Mouse (Mus musculus) yolk sac, embryonic 10.5 days (tissue): ENCODE data around the gene Caln1.
"Not testable (repeated sequence)": the region's sequence is repeated elsewhere in the genome, so short reads cannot be mapped to it uniquely, and the experiment has no call there.

Experiments
- DNase-seq: peaks from one replicate; pipeline ENCODE4 v3.0.0-alpha.2; 2017; ENCODE audit warnings: low spot score

Gene Caln1

DNA sequence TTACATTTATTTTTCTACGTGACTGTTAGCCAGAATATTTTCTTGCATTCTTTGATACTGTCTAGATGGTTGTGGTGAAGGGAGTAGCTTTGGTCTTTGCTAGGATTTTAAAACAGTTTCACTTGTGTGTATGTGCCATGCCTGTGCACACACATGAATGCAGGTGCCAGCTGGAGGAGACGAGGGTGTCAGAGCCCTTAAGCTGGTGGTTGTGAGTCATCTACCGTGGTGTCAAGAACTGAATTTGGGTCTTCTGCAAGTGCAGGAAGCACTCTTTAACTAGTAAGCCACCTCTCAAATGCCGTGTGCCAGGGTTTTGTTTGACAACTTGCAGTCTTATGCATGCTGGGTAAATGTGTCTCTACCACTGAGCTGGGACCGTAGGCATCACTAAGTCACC is 178.2 kb downstream of the Caln1 start:
- DNase-seq = no peak

DNA sequence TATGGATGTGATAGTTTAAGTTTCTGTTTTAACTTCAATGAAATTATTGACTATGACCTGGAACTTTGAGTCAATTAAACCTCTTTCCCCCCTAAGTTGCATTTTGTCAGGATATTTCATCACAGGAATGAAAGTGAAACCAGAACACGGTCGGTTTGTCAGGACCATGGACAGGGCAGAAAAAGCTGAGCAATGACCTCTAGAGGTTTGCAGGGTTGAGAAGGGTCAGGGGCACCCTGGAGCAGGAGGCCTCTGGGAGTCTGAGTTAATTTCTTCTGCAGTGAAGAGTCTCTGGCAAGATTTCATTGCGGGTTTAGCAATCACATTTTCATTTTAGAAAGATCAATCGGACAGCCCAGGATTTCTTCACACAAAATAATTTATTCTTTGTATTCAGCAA is 184.7 kb downstream of the Caln1 start:
- DNase-seq = no peak

DNA sequence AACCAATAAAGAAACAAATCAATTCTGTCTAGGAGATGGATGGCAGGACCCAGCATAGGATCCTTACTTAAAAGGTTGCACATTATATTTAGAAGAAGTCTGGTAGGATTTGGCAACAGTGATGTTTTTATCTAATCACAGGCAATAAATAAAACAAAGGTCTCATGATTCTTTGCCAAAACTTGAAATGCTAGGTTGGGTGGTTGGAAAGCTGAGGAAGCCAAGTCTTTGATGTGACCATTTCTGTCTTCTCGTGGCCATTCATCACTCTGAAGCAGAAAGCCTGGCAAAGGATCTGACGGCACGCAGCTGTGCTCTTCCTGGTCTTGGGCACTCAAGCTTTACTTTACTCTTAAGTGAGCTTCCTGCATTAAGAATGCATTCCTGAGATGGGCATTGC is 193.9 kb downstream of the Caln1 start:
- DNase-seq = no peak

- no peak for DNase-seq
These were observed 196.7 kb downstream of the Caln1 start for GRCm38 (mm10) chr5:130566002-130566401.

- DNase-seq = no peak
These were observed 208.3 kb downstream of the Caln1 start for GRCm38 (mm10) chr5:130577581-130577980.

GRCm38 (mm10) chr5:130584042-130584441 is 214.8 kb downstream of the Caln1 start:
- no peak for DNase-seq

GRCm38 (mm10) chr5:130586257-130586656 is 217.0 kb downstream of the Caln1 start:
- no peak for DNase-seq

DNA sequence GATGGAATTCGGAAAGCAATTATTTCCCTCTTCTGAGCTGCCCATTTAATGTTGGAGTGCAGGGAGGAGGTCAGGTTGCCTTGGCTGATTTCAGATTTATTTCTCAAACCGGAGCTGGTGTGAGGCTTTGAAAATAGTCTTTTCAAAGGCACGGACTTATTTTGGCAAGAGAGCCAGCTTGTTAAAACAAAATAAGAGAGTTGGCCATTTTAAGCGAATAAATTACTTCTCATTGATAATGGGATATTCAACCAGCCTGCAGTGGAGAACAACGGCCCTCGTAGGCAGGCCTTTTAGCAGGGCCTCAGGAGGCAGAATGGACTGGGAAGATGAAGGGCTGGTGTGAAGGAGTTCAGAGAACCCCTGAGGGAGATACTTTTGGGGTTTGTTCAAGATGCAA is 227.3 kb downstream of the Caln1 start:
- DNase-seq = no peak

DNA sequence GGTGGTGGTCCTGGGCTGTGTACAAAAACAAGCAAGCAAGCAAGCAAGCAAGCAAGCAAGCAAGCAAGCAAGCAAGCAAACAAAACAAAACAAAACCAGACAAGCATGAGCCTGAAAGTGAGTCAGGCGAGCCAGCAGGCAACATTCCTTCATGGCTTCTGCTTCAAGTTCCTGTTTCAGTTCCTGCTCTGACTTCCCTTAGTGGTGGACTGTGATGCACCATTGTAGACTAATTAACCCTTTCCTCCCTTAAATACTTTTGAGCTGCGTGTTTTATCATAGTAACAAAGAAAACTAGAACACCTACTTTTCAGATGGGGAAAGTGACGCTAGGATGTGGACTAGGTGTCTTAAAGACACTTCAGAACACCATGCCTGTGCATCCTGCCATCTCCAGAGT is 244.4 kb downstream of the Caln1 start:
- DNase-seq = no peak

GRCm38 (mm10) chr5:130614209-130614608 is 245.0 kb downstream of the Caln1 start:
- DNase-seq = no peak

GRCm38 (mm10) chr5:130620060-130620459 is 250.8 kb downstream of the Caln1 start:
- DNase-seq = no peak

- peak; percentile 12 for DNase-seq
These were observed 254.0 kb downstream of the Caln1 start for GRCm38 (mm10) chr5:130623206-130623605.

DNA sequence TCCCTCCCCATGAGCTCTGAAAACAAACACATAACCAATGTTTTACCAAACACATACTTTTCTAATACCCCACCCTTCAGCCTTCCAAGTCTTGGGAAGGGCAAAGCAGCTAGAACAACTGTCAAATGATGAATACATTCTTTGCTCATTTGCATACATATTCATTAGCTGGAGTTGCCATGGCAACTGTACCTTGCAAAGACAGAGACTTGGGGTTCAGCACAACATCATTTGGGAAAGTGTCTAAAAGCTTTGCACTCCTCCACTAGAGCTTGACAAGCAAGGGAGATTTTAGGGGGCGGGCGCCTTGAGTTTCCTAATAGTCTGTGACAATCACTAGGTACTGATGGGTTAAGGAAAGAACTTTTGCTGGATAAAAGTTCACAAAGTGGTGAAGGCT is 258.5 kb downstream of the Caln1 start:
- no peak for DNase-seq

DNA sequence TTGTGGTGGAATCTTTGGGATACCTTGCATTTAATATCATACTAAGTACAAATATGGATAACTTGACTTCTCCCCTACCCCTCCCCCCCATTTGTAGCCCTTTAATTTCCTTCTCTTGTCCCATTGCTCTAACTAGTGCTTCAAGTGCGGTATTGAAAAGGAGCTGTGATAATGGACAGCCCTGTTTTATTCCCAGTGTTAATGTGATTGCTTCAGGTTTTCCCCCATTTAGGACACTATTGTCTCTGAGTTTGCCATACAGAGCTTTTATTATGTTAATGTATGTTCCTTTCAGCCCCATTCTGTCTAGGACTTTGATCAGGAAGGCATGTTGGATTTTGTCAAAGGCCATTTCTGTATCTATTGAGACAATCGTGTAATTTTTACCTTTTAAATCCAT is 266.1 kb downstream of the Caln1 start:
- no peak for DNase-seq

DNA sequence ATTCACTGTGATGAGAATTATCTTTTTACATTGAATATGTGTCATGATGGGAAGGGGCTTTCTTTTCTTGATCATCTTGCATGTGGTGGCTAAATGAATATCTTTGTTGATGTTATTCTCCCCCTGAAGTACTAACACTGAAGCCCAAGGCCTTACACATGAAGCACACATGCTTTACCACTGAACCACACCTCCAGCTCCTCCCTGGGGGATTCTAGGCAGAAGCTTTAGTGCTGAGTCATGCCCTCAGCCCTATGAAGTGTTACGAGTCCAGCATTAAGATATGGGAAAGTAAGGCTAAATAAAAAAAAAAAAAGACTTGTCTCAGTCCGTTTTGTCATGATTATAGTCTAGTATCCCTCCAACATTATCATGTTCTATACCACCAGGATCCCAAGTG is 272.6 kb downstream of the Caln1 start:
- DNase-seq = no peak

DNA sequence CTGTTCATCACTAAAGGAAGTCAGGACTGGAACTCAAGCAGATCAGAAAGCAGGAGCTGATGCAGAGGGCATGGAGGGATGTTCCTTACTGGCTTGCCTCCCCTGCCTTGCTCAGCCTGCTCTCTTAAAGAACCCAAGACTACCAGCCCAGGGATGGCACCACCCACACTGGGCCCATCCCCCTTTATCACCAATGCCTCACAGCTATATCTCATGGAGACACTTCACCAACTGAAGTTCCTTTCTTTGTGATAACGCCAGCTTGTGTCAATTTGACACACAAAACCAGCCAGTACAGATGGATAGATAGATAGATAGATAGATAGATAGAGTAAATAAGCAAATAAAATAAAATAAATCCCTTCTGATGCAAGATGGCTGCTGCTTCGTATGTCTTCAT is 276.9 kb downstream of the Caln1 start:
- DNase-seq = not testable (repeated sequence)

DNA sequence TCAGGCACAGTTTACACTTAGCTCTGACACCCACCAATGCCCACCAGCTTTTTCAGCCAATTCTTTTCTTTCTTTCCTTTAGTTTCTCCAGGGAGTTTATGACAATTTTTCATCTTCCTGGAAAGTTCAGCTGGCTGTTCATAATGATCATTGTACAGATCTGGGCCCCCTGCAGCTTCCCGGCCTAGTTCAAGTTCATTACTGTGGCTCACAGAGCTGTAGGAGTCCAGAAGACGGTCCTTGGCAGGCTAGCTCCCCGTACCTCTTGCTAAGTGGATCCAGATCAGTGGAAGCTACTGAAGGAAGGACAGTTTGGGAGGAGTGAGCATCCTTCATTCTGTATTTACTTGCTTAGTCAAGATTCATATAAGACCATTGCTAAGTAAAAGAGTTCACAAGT is 288.9 kb downstream of the Caln1 start:
- no peak for DNase-seq

GRCm38 (mm10) chr5:130666091-130666490 is 296.8 kb downstream of the Caln1 start:
- no peak for DNase-seq

DNA sequence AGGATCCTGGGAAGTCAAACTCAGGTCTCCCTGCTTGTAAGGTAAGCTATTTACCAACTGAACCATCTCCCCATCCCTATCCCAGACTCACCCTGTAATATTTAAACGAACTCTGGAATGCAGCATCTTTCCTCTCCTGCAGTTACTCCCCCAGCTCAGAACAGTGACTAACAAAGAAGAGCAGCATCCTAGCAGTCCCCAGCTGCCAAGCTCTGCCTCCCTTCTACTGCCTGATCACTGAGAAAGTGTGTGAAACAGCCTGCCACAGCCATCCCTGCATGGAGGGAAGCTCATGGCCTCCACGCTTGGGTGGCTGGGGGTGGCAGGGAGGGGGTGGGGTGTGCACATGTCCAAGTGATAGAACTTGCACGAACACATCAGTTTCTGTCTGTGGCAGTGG is 303.3 kb downstream of the Caln1 start:
- DNase-seq = no peak

DNA sequence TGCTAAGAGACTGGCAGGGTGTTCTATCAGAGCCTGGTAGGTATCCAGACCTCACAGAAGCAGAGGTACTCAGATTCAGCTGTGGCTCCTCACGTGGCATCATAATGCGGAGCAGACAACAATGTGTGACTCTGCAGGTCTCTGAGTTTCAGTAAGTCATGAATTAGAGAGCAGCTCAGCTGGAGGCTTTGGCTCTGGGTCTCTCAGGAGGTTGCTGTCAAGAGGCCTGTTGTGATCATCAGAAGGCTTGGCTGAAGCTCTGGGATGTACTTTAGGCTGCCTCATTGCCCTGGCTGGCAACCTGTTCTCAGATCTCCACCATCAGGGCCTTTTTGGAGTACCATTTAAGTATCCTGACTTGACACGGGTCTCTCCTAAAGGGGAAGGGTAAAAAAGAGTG is 303.8 kb downstream of the Caln1 start:
- DNase-seq = no peak

DNA sequence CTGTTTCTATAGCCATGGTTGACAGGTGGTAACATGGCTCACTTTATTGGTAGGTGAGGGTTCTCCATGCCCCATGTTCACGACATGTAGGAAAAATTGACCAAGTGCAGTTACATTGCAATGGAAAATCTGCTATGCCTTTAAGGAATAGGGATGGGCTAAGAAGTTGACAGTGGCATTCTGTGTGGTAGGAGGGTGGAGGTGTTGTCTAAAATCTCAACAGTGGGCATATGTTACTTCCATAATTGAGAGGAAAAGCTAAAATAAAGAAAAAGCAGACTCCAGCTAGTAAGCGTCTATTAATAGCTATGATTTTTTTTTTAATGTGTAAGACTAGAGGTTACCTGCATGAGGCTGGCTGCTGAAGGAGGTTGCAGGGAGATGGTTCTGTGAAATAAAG is 308.6 kb downstream of the Caln1 start:
- DNase-seq = no peak

DNA sequence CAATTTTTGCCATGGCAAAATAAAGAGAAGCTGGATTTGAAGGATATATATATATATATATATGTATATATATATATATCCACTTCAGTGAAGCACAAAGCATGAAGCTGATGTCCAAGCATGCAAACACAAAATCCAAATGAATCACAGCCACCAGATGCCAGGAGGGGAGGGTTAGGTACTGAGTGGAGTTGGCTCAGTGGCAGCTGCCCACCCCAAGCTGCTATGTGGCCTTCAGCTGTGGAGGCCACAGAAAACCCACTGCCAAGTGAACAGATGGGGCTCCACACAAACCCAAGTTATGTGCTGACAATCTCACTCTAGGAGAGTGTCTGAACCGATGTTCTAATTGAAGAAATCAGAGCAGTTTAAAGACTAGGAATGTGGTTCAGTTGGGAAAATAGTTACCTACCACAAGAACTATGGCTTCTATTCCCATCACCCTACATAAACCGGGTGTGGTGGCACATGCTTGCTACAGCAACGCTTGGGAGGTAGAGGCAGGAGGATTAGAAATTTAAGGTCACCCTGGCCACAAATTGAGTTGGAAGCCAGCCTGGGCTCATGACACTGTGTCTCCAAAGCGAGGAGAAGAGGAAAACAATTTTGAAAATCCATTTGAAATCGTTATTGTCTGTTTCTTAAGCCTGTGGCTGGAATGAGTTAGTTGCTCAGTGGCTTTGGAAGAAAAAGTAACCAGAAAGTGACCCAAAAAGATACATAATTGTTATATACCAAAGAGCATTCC is 316.8 kb downstream of the Caln1 start:
- no peak for DNase-seq

DNA sequence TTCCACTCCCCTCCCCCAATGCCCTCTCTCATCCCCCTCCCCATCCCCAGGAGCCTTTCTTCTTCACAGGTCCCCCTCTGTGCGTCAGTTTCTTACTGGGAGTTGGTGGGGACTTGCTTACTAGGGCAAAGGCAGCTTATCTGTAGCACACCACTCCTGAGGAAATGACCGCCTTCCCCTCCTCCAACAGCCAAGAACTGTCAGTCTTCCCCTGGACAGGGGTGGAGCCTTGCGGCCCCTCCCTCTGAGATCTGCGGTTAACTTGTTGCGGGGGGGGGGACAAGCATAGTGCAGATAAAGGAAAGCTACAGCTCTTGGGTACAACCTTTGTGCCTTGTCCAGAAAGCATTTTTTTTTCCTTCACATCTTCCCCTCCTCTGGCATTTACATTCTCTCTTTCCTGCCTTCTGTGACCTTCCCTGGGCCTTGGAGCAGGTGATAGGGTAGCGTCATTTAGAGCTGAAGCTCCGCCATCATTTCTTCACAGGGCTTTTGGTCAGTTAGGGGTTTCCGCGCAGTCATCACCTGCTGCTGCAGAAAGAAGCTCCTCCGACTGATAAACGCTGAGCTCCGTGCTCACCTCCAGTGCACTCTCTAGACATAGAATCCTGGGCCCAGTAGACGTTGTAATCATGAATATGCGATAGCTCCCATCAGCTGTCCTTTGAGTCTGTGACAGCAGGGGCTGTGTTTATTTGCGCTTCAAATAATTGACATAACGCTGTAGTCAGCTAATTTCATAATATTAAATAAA is 319.3 kb downstream of the Caln1 start:
- DNase-seq = peak; percentile 7

DNA sequence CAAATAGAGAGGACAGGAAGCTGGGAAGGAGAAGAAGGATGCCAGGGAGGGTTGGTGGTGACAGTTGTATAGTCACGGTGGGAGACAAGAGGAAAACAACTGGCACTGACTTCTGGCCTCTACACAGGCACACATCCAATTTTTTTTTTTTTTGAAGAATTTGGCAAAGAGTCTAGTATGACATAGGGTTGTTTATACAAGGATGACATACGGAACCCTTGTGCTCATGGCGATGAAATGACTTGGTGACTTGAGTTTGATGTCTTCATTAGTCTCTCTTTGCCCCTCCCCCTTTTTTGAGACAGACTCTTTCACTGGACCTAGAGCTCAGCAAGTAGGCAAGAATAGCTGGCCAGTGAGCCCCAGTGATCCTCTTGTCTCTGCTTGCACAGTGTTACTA is 322.1 kb downstream of the Caln1 start:
- DNase-seq = no peak
